Mouse (Mus musculus) liver, embryonic 11.5 days (tissue): ENCODE measurements around the gene Prkce. TPM values are rescaled to one million over a fixed set of nuclear protein-coding genes. Genes with fewer than 3 reads are reported as not detected.

Experiments
- ATAC-seq: fragments of 200-750 bp; cut with Nextera tagmentation; replicated peaks from 2 replicates; pipeline ENCODE4 v1.8.0; 2017; ENCODE audit warnings: moderate number of reproducible peaks, mild to moderate bottlenecking, moderate TSS enrichment, moderate library complexity; ENCODE audit not compliant: low FRiP score
- DNase-seq: peaks from one replicate; pipeline ENCODE4 v3.0.0-alpha.2; 2017; ENCODE audit warnings: low spot score
- H3K27ac ChIP-seq: fragments of 300-500 bp; sonication (generic); 2 replicates; pipeline ENCODE4 v1.5.1; 2014; ENCODE audit warnings: mild to moderate bottlenecking, low read depth, low read length, control low read depth
- H3K27me3 ChIP-seq: fragments of 300-500 bp; sonication (generic); replicated peaks from 2 replicates; pipeline ENCODE4 v1.6.1; 2014; ENCODE audit warnings: low read length, mixed read lengths; ENCODE audit not compliant: control insufficient read depth, insufficient read depth
- H3K36me3 ChIP-seq: fragments of 300-500 bp; sonication (generic); 2 replicates; pipeline ENCODE4 v1.6.1; 2014; ENCODE audit warnings: mild to moderate bottlenecking, low read length, moderate library complexity, mixed read lengths; ENCODE audit not compliant: control insufficient read depth, insufficient read depth
- H3K4me1 ChIP-seq: fragments of 300-500 bp; sonication (generic); replicated peaks from 2 replicates; pipeline ENCODE4 v1.6.1; 2014; ENCODE audit warnings: low read length, mixed read lengths; ENCODE audit not compliant: control insufficient read depth, insufficient read depth
- H3K4me2 ChIP-seq: fragments of 300-500 bp; sonication (generic); 2 replicates; pipeline ENCODE4 v1.6.1; 2014; ENCODE audit warnings: mild to moderate bottlenecking, control low read depth, moderate library complexity
- H3K4me3 ChIP-seq: fragments of 300-500 bp; sonication (generic); 2 replicates; pipeline ENCODE4 v1.5.1; 2014; ENCODE audit warnings: low read depth, low read length, control low read depth
- H3K9ac ChIP-seq: fragments of 300-500 bp; sonication (generic); 2 replicates; pipeline ENCODE4 v1.6.1; 2014; ENCODE audit warnings: low read depth, low read length, control low read depth
- H3K9me3 ChIP-seq: fragments of 300-500 bp; sonication (generic); 2 replicates; pipeline ENCODE4 v1.6.1; 2016; ENCODE audit warnings: low read length, inconsistent platforms, mixed read lengths; ENCODE audit not compliant: control insufficient read depth
- WGBS: fragments of 180-500 bp; shearing (Covaris S2); extraction: QIAGEN DNeasy Blood & Tissue Kit; methylation state at CpG from one replicate; pipeline ENCODE4 v1.1.7; 2014; 5-methylcytosine and 5-hydroxymethylcytosine counted together
- polyA plus RNA-seq: library from polyadenylated mRNA; unstranded; fragments of >200 nt; fragmentation: Nextera tagmentation; extraction: Ambion mirVana; gene quantifications from 2 replicates; pipeline ENCODE4 v1.2.1, GENCODE M21; 2014

Gene Prkce
- polyA plus RNA-seq, 1 experiment from 2014 or later, result 4.0 TPM

DNA sequence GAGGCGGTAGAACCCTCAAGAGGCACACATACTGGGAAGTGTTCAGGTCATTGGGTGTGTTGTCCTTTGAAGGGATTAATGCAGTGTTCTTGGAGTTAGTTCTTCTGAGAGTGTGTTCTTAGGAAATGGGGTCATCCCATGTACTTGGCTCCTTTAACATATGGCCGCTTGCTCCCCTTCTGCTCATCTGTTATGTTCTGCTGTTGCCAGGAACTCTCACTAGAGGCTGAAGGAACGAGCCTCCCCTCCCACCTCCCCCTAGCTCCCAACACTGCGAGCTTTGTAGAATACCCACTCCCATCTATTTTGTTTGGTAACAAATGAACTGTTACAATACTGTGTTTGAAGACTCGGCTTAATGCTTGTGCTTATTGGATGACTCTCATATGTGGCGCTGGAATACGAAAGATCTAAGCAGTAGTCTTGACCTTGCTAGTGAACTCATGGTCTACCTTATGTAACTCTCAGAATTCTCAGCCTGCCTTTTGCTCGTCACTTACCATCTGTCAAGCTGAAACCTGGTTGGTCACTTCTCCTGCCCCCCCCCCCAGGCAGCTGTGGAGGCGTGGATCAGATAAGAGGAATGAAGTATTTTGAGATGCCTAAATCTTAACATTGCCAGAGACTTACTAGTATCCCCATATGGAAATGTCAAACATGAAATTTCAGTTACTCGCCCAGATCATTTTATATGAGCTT, 58.1 kb downstream of the Prkce start:
- Histone ChIP-seq H3K9me3 (no peaks in the 10 kb centered on the region), H3K4me3 (no peak overlapping the region), H3K9ac (no peak overlapping the region), H3K4me1 (no peaks in the 10 kb centered on the region), H3K4me2 (no peak overlapping the region), H3K27me3 (no peaks in the 10 kb centered on the region), H3K36me3 (no peaks in the 10 kb centered on the region), H3K27ac (no peak overlapping the region)
- DNase-seq (no peak), ATAC-seq (no peak)
- WGBS, result 70% methylated on average over 10 of the region's 10 CpGs

DNA sequence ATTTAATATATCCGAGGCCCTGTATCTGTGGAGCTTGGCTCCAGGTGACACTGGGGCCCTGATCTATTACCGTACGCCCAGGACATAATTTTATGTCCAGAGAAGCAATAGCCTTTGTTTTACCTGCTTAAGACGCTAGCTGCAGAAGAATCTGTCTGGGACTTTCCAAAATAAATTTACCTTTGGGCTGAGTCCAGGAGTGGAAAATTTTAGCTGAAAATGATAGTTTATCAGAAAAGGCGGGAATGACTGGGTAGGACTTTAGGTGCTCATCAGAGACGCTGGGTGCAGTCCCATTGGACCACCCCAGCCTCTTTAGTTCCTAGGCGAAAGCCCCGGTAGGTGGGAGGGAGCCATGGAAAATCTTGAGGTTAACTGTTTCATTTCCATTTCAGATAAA, 58.6 kb downstream of the Prkce start:
- Histone ChIP-seq H3K4me1 (no peaks in the 10 kb centered on the region), H3K27ac (no peak overlapping the region), H3K36me3 (no peaks in the 10 kb centered on the region), H3K9ac (no peak overlapping the region), H3K4me2 (no peak overlapping the region), H3K4me3 (no peak overlapping the region), H3K9me3 (no peaks in the 10 kb centered on the region), H3K27me3 (no peaks in the 10 kb centered on the region)
- no peak for DNase-seq
- WGBS, result 69% methylated on average over 8 of the region's 8 CpGs
- no peak for ATAC-seq

DNA sequence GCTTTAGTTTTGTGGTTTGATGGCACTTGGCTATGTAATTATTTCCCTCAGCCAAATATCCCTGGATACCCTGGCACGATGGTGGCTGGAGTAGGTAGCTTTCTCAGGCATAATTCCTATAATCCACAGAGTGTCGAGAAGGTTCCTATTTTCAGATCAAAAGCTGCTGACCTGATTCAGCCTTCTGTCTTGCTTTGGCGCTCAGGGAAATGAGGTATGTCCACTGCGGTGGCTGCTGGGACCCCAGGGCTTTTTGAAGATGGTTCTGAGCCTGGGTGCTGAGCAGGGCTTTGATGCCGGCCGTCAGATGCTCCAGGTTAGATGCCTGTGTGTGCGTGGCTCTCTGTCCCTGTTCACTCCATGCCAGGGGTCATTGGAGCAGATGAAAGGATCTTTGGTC, 59.0 kb downstream of the Prkce start:
- no peaks in the 10 kb centered on the region for H3K4me1 ChIP-seq
- no peak overlapping the region for H3K4me3 ChIP-seq
- DNase-seq, result no peak
- no peaks in the 10 kb centered on the region for H3K9me3 ChIP-seq
- H3K27ac ChIP-seq, result no peak overlapping the region
- H3K36me3 ChIP-seq, result no peaks in the 10 kb centered on the region
- H3K9ac ChIP-seq, result no peak overlapping the region
- WGBS, result 80% methylated on average over 7 of the region's 7 CpGs
- no peak overlapping the region for H3K4me2 ChIP-seq
- ATAC-seq, result no peak
- no peaks in the 10 kb centered on the region for H3K27me3 ChIP-seq

DNA sequence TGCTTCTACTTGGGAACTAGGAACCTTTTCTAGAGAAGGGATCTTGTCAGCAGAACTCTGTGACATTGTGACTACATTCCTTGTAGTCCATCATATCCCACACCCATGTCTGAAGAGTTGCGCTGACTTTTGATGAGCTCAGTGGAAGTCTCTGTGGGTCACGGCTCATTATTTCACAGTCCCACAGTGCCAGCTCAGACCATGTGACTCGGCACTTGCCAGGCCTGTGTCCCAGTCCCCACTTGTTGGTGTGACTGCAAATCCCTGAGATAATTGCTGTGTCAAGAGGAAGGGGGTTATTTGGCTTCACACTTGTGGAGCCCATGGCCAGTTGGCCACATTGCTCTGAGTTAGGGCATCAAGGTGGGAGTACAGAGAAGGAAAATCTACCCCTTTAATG, 59.8 kb downstream of the Prkce start:
- Histone ChIP-seq H3K36me3 (no peaks in the 10 kb centered on the region), H3K9me3 (no peaks in the 10 kb centered on the region), H3K4me2 (no peak overlapping the region), H3K4me3 (no peak overlapping the region), H3K9ac (no peak overlapping the region), H3K4me1 (no peaks in the 10 kb centered on the region), H3K27ac (no peak overlapping the region), H3K27me3 (no peaks in the 10 kb centered on the region)
- ATAC-seq (no peak), DNase-seq (no peak)
- 84% methylated on average over 3 of the region's 3 CpGs for whole genome bisulfite sequencing

DNA sequence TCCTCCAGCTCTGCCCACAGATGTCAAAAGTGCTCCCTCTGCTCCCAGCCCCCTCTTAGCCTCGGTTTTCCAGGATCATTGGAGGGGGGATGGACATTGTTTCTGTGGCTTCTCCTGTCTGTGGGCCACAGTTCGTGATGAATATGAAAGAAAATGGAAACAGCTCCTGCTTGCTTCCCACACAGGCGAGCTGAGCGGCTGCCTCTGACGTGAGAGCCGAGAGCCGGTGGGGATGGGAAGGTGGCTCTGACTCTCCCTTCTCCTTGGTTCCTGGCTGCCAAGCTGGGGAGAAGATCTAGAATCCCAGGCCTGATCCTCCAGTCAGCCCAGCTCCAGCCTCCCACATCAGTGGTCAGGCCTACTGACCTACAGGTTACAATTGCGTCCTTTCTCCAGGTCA, 61.3 kb downstream of the Prkce start:
- no peaks in the 10 kb centered on the region for H3K9me3 ChIP-seq
- no peaks in the 10 kb centered on the region for H3K36me3 ChIP-seq
- no peaks in the 10 kb centered on the region for H3K4me1 ChIP-seq
- H3K27ac ChIP-seq, result no peak overlapping the region
- ATAC-seq (no peak), DNase-seq (no peak)
- no peak overlapping the region for H3K4me2 ChIP-seq
- WGBS, result 88% methylated on average over 8 of the region's 8 CpGs
- H3K4me3 ChIP-seq, result no peak overlapping the region
- H3K27me3 ChIP-seq, result no peaks in the 10 kb centered on the region
- H3K9ac ChIP-seq, result no peak overlapping the region

DNA sequence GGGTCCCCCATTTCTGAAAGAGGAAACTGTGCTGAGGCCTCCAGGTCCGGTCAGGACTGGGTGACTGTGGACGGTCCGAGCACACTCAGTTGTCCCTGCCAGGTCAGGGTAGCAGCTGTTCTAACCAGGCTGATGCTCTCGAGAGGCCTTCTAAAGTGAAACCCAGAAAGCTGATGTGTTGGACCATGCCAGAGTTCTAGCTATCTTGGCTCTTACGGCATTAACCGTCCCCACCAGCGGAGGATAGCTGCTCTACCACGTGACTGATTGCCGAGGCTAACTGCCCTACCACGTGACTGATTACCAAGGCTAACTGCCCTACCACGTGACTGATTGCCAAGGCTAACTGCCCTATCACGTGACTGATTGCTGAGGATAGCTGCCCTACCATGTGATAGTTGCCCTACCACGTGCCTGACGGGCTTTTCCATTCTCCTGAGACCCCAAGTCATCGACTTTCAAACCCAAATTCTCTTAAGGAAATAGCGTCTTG, 62.6 kb downstream of the Prkce start:
- Histone ChIP-seq H3K36me3 (no peaks in the 10 kb centered on the region), H3K9ac (no peak overlapping the region), H3K4me3 (no peak overlapping the region), H3K4me1 (no peaks in the 10 kb centered on the region), H3K9me3 (no peaks in the 10 kb centered on the region), H3K27ac (no peak overlapping the region), H3K4me2 (no peak overlapping the region), H3K27me3 (no peaks in the 10 kb centered on the region)
- ATAC-seq, result no peak
- DNase-seq, result no peak
- WGBS, result 84% methylated on average over 16 of the region's 16 CpGs

DNA sequence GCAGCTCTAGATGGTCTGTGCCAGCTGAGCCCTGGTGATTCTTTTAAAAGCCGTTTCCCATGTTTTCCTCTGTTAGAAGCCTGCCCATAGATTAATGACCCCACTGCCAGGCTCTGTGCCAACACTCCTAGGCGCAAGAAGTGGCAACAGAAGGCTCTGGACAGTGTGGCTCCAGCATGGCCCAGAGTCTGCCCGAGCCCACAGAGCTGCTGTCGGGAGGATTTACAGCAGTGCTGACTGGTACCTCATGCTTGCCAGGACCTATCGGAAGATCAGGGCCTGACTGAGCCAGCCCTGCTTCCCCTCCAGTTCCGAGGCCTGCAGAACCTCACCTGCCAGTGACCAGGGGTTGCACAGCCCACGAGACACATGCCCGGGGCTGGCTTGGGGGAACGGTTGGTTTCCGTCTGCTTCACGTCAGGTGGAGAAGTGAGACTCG, 64.2 kb downstream of the Prkce start:
- H3K4me2 ChIP-seq, result no peak overlapping the region
- no peak for DNase-seq
- no peaks in the 10 kb centered on the region for H3K36me3 ChIP-seq
- no peaks in the 10 kb centered on the region for H3K4me1 ChIP-seq
- no peaks in the 10 kb centered on the region for H3K27me3 ChIP-seq
- no peak overlapping the region for H3K9ac ChIP-seq
- no peak for ATAC-seq
- 67% methylated on average over 12 of the region's 12 CpGs for WGBS
- H3K27ac ChIP-seq, result no peak overlapping the region
- no peak overlapping the region for H3K4me3 ChIP-seq
- H3K9me3 ChIP-seq, result no peaks in the 10 kb centered on the region

DNA sequence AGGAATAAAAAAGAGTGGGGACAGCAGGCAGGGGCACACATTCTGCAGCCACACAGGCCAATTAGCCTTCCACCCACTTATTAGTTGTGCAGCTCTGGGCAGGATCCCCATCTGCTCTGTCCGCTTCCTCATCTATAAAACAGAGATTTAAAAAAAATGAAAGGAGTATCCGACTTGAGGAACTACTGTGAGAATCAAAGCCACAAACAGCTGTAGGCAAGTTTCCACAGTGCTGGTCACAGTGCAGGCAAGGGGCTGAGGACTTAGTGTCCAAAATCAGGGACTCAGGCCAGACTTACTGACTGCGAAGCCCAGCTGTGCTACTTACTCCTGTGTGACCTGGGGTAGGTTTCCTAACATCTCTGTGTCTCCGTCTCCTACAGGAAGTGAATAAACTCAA, 64.7 kb downstream of the Prkce start:
- no peak overlapping the region for H3K27ac ChIP-seq
- WGBS, result 80% methylated on average over 4 of the region's 4 CpGs
- no peak for ATAC-seq

DNA sequence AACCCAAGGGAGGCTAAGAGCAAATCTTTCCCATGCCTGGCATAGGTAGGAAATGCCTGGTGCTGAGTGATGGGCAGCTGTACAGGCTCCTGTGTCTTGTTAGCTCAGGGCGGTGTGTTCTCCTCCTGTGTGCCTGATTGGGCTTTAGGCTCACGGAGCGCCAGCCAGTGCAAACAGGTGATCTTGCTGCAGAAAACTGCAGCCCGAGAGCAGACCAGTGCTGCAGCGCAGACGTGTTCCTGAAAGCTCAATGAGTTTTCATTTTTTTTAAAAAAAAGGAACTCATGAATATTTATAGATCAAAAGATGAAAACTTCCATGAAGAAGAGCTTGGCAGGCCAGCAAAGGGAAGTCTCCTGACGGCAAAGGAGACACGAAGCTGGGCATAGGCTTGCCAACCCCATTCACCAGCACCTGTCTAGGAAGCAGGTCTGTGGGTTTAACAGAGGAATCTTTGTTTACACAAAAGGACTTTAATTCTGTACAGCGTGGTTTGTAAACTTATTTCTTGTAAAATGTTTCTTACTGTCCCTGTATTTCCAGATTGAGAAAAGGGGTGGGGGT, 67.1 kb downstream of the Prkce start:
- Histone ChIP-seq H3K9ac (no peak overlapping the region), H3K4me2 (no peak overlapping the region), H3K27ac (no peak overlapping the region), H3K4me1 (no peaks in the 10 kb centered on the region), H3K36me3 (no peaks in the 10 kb centered on the region), H3K27me3 (no peaks in the 10 kb centered on the region), H3K9me3 (no peaks in the 10 kb centered on the region), H3K4me3 (no peak overlapping the region)
- DNase-seq, result no peak
- no peak for ATAC-seq
- WGBS, result 86% methylated on average over 9 of the region's 9 CpGs

More for the DNA sequence above, 64.7 kb downstream of the Prkce start:
- H3K27me3 ChIP-seq, result no peaks in the 10 kb centered on the region
- H3K9ac ChIP-seq, result no peak overlapping the region
- H3K4me3 ChIP-seq, result no peak overlapping the region
- no peak for DNase-seq
- no peaks in the 10 kb centered on the region for H3K36me3 ChIP-seq
- no peaks in the 10 kb centered on the region for H3K4me1 ChIP-seq
- no peaks in the 10 kb centered on the region for H3K9me3 ChIP-seq
- H3K4me2 ChIP-seq, result no peak overlapping the region
